7 mouse cellular contexts compared by ENCODE assay signal in the genomic region with DNA sequence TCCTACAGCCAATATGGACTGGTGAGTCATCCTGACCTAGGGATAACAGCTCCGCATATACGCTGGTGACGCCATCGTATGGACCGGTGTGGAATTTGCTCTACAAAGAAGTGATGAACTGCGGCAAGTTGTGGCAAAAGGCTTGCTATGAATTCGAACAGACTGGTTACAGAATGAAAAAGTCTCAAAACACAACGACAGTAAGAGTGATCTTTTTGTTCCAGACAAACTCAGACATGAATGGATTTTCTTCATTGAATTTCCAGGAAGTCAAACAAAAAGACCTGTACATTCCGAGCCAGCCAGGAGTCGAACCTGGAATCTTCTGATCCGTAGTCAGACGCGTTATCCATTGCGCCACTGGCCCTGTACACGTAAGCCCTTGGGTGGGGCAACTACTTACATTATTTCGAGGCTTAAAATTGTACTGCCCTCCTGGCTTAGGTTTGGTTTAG. TPM values are rescaled to one million over a fixed set of nuclear protein-coding genes. Genes with fewer than 3 reads are reported as not detected.
DNase-seq lines count a peak whose midpoint lies in the region; ATAC-seq lines count a peak whose summit lies in the region.

No protein-coding gene starts in this region.

- peaks cover 5% of the 10 kb centered on the region; the same call in 1 of the 2 replicates for H3K4me1 ChIP-seq in intestine, embryonic 15.5 days (replicated peaks)

- peak; percentile 87 for DNase-seq in adrenal gland, adult 2 months
- peak; percentile 91 for DNase-seq in embryo, embryonic 9.5 days (ENCODE audit: extremely low spot score)
- peak; percentile 51 to 77 for DNase-seq in gastrocnemius, postnatal 36 days
- DNase-seq in left cerebral cortex, postnatal 25 days (ENCODE audit: low spot score in 2 of 2) = peak; percentile 89 to 94
- DNase-seq in right cerebral cortex, postnatal 36 days (ENCODE audit: low spot score in 2 of 2) = peak; percentile 80 to 86

- H3K4me3 ChIP-seq in intestine, embryonic 15.5 days (replicated peaks) = peak overlapping the region; percentile 74

- peak overlapping the region; percentile 58 for H3K4me2 ChIP-seq in intestine, embryonic 15.5 days (replicated peaks)

- H3K9me3 ChIP-seq in intestine, embryonic 15.5 days = no peaks in the 10 kb centered on the region

- WGBS in intestine, embryonic 15.5 days = under 1% methylated on average over 16 of the region's 16 CpGs

- ATAC-seq in intestine, embryonic 15.5 days = peak; percentile 60
- peak; percentile 34; the same call in 1 of the 2 replicates for ATAC-seq in megakaryocyte-erythroid progenitor cell, adult 5-6 weeks (replicated peaks; ENCODE audit: low FRiP score, low TSS enrichment, poor library complexity, severe bottlenecking)

- no peaks in the 10 kb centered on the region for H3K27me3 ChIP-seq in intestine, embryonic 15.5 days (replicated peaks)

- intact Hi-C loops in gastrocnemius, postnatal 36 days (cut with DNase I) = loop anchor here (5.0 kb wide), 1 partner anchor 1424 kb away; no protein-coding TSS in a partner anchor
- intact Hi-C loops in left cerebral cortex, postnatal 25 days (cut with DNase I) = loop anchor here (2.0 to 5.0 kb wide), 4 partner anchors 16 to 1734 kb away; no protein-coding TSS in a partner anchor

- H3K9ac ChIP-seq in intestine, embryonic 15.5 days = peak overlapping the region; percentile 44

- peak overlapping the region; percentile 64 for H3K27ac ChIP-seq in intestine, embryonic 15.5 days

- H3K36me3 ChIP-seq in intestine, embryonic 15.5 days = no peaks in the 10 kb centered on the region

RNA-seq across cellular contexts. Expression of a gene that starts 19.2 kb away (rescaled TPM):
- not detected for total RNA-seq in adrenal gland, adult 2 months (2021)
- polyA plus RNA-seq in adrenal gland, adult 2 months (2012; rRNA removed) = not detected in 2 replicates
- total RNA-seq in gastrocnemius, postnatal 36 days (2021) = not detected
- 0.08 and 0.11 TPM in 2 replicates for polyA plus RNA-seq in intestine, embryonic 15.5 days (2015; fragmentation: Nextera tagmentation; extraction: Ambion mirVana)
- not detected for total RNA-seq in left cerebral cortex, postnatal 25 days (2021)
- total RNA-seq in megakaryocyte-erythroid progenitor cell, adult 5-6 weeks (2014; fragmentation: Nextera tagmentation) = not detected in 2 replicates
- total RNA-seq in megakaryocyte-erythroid progenitor cell, adult 5-6 weeks (2017) = not detected in 2 replicates

RNA-seq across cellular contexts. Expression of a gene that starts 22.9 kb away (rescaled TPM):
- 1 to 10 TPM; 7.0 to 8.5 TPM for total RNA-seq in adrenal gland, adult 2 months (2021)
- 1.1 TPM in 2 replicates for polyA plus RNA-seq in adrenal gland, adult 2 months (2012; rRNA removed)
- 1 to 10 TPM; 3.2 to 3.3 TPM for total RNA-seq in gastrocnemius, postnatal 36 days (2021)
- 11.2 TPM in 2 replicates for polyA plus RNA-seq in intestine, embryonic 15.5 days (2015; fragmentation: Nextera tagmentation; extraction: Ambion mirVana)
- total RNA-seq in left cerebral cortex, postnatal 25 days (2021) = 1 to 10 TPM; 8.3 to 8.9 TPM
- 8.0 and 10.7 TPM in 2 replicates for total RNA-seq in megakaryocyte-erythroid progenitor cell, adult 5-6 weeks (2014; fragmentation: Nextera tagmentation)
- total RNA-seq in megakaryocyte-erythroid progenitor cell, adult 5-6 weeks (2017) = 12.8 and 13.7 TPM in 2 replicates

RNA-seq across cellular contexts. Expression of a gene that starts 42.1 kb away (rescaled TPM):
- not detected for total RNA-seq in adrenal gland, adult 2 months (2021)
- not detected in 2 replicates for polyA plus RNA-seq in adrenal gland, adult 2 months (2012; rRNA removed)
- total RNA-seq in gastrocnemius, postnatal 36 days (2021) = not detected
- polyA plus RNA-seq in intestine, embryonic 15.5 days (2015; fragmentation: Nextera tagmentation; extraction: Ambion mirVana) = 0.16 and 0.23 TPM in 2 replicates
- 1 to 10 TPM; 1.1 to 1.3 TPM for total RNA-seq in left cerebral cortex, postnatal 25 days (2021)
- total RNA-seq in megakaryocyte-erythroid progenitor cell, adult 5-6 weeks (2014; fragmentation: Nextera tagmentation) = not detected in 2 replicates
- total RNA-seq in megakaryocyte-erythroid progenitor cell, adult 5-6 weeks (2017) = not detected in 2 replicates

Comparison
In these comparisons a context has a peak if more than half of its experiments do, and no peak if none do; other contexts are left out.
1. Peak in every context shown above with its lines: DNase-seq, ATAC-seq, H3K4me3 ChIP-seq and H3K27ac ChIP-seq.